Mouse (Mus musculus): Measurements from ENCODE around the gene Acot6.
"Not testable (repeated sequence)": the region's sequence is repeated elsewhere in the genome, so short reads cannot be mapped to it uniquely, and the experiment has no call there.

DNA sequence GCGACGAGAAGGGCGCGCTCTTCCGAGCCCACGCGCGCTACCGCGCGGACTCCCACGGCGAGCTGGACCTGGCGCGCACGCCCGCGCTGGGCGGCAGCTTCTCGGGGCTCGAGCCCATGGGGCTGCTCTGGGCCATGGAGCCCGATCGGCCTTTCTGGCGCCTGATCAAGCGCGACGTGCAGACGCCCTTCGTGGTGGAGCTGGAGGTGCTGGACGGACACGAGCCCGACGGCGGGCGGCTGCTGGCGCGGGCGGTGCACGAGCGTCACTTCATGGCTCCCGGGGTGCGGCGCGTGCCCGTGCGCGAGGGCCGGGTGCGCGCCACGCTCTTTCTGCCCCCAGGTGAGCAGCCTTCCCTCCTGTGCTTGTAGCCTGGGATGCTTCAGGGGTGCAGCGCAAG is 30.9 kb upstream of the Acot6 start:
- TF ChIP-seq CTCF (IDR thresholded peaks at IDR 0.05; ENCODE audit: control insufficient read depth, insufficient read depth, low read length); POLR2A (IDR thresholded peaks at IDR 0.05; ENCODE audit: borderline replicate concordance, control insufficient read depth, low read depth, low read length): not testable (repeated sequence)
